Mouse (Mus musculus) ZHBTc4 (cell line): ENCODE measurements around the gene Nos2.

Experiments
- DNase-seq: peaks from one replicate; pipeline ENCODE4 v3.0.0-alpha.2; 2011; ENCODE audit warnings: low read depth, low spot score

Nos2 gene

DNA sequence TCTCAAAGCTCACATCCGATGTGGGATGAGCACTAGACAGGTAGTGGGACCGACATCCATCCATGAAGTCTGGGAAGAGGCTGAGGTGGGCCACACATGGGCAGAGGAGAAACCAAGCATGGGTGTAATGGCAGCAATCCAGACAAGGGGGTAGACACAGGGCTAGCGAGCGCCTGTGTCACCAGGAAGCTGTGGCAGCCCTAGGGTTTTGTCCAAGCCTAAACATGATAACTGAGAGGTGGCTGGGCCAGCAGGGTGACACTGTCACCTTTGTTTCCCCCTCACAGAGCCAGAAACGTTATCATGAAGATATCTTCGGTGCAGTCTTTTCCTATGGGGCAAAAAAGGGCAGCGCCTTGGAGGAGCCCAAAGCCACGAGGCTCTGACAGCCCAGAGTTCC lies 38.8 kb downstream of the Nos2 start:
- DNase-seq: no peak

DNA sequence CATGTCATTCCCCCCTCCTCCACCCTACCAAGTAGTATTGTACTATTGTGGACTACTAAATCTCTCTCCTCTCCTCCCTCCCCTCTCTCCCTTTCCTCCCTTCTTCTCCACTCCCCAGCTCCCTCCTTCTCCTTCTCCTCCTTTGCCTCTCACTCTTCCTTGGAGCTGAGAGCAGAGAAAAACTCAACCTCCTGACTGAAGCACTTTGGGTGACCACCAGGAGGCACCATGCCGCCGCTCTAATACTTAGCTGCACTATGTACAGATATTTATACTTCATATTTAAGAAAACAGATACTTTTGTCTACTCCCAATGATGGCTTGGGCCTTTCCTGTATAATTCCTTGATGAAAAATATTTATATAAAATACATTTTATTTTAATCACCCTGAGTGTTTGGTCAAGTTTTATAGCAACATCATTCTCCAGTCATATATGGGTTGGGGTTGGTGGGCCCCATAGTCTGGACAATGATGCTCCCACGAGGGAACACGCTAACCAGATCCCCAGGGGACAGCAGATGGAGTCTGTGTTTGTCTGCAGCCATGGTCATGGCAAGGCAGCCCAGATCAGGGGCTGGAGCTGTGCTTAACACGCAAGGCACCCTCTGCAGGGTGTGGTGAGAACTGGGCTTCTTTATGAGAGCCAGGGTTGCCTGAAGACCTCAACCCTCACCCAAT lies 39.4 kb downstream of the Nos2 start:
- peak; percentile 26 for DNase-seq

DNA sequence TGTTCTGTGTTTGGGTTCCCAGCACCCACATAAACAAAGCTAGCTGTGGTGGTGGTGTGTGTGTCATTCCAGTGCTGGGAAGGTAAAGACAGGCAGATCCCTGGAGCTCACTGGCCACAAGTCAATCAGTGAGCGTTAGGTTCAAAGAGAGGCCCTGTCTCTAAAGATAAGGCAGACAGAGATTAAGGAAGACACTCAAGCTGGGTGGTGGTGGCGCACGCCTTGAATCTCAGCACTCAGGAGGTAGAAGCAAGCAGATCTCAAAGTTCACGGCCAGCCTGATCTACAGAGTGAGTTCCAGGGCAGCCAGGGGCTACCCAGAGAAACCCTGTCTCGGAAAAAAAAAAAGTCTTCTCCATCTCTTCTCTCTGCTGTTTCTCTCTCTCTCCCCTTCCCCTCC lies 40.6 kb downstream of the Nos2 start:
- DNase-seq: no peak

DNA sequence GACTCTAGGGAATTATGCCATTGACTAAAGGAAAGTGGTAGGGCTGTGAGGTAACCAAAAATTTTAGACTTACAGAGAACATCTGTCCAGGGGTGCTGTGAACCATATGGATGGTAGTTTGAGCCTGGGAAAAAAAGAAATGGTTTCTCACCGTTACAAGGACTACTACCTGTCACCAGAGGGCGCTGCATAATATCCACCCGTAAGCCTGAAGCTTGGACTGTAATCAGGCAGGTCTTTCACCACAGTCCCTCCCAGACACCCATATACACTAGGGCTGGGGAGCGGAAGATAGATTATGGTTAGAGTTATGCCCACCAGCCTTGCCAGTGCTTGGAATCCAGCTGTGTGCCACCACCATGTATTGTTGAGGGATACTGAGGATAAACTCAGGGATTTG lies 46.8 kb downstream of the Nos2 start:
- peak; percentile 81 for DNase-seq

DNA sequence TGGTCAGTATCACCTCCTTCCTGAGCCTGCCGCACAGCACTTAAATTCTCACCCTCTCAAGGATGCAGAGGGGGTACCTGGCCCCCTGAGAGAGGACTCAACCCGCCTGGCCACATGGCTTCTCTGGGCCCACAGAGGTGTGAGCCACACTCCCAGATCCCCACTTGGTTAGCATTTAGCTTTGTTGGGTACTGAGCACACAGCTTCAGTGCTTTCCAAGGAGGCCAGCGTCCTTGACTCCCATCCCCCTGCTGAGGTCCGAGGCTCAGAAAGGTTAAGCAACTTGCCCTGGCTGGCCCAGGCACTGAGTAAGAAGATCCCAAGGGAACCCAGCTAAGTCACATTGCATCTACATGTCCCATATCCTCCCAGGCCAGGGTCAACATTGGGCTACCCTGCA lies 47.5 kb downstream of the Nos2 start:
- no peak for DNase-seq

DNA sequence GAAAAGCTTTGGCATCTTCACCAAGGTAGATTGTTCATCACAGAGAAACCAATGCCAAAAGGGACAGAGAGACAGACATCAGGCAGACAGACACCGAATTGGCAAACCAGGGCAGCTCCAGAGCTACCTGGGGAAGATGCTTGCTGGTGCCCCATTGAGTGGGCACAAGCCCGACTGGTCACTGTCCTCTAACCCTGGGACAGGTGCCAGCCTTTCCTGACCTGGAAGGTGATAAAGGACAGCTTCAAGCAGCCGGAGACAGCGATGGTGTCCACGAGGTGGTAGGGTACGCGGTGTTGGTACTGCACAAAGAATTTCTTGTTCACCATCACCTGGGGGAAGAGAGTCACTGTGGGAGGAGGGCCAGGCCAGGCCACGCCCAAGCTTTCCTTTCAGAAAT lies 50.5 kb downstream of the Nos2 start:
- no peak for DNase-seq

DNA sequence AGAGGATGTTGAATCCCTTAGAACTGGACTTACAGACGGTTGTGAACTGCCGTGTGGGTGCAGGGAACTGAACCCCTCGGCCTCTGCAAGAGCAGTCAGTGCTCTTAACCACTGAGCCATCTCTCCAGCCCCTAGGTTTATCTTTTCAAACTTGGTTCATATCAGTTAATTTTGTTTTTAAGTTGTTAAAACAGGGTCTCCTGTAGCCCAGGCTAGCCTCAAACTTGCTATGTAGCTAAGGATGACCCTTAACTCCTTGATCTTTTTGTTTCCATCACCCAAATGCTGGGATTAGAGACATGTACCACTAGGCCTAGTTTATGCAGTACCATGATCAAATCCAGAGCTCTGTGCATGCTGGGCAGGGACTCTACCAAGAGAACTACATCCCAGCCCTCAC lies 51.2 kb downstream of the Nos2 start:
- no peak for DNase-seq

DNA sequence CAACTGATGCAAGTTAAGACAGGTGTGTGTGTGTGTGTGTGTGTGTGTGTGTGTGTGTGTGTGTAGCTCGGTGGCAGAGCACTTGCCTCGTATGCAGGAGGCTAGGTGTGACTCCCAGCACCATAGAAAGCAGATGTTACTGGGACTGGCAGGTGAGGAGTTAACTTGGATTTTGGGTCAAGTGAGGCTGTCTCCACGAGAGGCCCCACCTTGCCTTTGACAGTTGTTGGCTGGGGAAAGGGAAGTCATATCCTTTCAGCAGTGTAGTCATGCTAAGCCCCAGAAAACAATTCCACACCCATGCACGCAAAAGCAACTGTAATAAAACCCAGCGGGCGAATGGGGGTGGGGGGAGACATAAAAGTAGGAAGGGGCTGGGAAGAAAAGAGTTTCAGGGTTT lies 51.7 kb downstream of the Nos2 start:
- no peak for DNase-seq

DNA sequence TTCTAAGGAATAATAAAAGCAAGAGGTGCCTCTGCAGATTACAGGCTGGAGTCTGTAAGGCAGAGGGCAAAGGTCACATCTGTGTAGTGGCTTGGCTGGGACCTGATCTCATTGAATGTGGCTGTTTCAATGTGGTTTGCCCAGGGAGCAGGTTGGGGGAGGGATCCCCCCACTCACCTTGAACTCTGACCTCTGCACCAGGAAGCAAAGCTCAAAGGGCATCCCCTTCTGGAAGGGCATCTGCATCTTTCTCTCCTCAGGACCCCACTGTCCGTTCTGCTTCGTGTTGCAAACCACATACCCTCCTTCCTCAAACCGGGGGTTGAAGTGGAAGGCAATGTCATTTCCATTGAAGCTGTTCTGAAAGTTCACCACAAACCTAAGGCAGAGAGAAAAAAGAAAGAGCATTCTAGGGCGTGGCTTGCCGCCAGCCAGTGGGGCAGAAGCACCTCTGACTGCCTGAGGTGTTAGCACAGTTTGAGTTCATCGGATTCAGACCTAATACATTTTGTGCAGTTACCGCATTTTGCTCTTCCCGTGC lies 52.3 kb downstream of the Nos2 start:
- DNase-seq: peak; percentile 34

DNA sequence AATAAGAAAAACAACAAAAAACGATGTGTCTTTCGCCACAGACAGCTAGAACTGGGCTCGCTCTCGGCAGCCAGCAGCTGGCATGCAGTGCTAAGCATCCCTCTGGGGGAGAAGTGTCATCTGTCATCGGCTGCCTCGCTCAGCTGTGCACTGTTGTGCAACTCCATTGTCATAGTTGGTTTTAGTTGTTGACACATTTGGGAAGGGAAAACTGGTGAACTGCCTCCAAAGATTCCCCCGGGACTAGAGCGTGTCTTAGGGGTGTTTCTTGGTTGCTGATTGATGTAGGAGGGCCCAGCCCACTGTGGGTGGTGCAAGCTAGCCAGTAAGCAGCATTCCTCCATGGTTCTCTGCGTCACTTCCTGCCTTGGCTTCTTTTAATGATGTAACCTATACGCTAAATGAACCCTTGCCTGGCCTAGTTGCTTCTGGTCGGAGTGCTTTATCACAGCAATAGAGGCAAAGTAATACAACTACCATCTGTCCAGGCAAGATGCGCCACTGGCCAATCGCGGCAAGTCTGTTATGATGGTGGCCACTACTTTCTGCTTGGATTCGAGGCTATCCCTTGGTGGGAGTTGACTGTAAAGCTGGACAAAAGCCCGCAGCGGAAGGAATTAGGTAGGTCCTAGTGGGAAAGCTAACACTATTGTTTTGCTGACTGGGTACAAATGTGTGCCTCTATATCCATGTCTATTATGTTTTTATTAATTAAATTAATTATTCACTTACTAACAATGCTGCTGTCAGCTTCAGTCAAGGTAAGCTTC lies 53.0 kb downstream of the Nos2 start:
- peak; percentile 56 for DNase-seq

DNA sequence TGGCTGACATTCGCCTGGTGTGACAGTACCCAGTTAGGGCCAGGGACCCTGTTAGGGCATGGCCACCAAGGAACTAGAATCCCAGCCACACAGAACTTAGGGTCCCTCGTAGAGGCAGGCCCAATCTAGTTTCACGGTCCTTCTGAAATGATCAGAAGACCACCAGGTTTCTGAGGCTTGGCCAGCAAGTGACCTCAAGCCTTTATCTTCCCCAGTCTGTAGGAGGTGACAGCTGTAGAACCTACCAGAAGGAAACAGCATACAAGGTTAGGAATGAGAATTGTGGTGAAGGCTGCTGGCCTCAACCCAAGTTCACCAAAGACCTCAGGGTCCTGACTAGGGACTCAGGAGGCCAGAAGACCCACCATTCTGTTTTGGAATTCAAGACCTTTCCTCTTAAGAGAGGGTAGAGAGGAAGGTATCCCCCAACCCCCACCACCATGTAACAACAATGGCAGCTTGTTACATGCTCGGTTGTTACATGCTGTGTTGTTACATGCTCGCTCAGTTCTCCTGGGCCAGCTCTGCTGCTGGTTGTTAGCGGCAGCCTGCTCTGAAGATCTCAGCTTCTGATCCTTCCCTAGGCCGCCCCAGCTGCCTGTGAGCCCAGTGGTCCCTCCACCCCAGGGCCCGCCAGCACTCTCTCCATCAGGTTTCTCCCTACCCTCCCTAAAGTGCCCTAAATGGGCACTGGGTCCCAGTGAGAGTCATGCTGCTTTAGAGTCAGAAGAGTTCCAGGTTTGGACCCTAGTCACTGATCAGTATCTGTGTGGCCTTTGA lies 56.3 kb downstream of the Nos2 start:
- DNase-seq: no peak

DNA sequence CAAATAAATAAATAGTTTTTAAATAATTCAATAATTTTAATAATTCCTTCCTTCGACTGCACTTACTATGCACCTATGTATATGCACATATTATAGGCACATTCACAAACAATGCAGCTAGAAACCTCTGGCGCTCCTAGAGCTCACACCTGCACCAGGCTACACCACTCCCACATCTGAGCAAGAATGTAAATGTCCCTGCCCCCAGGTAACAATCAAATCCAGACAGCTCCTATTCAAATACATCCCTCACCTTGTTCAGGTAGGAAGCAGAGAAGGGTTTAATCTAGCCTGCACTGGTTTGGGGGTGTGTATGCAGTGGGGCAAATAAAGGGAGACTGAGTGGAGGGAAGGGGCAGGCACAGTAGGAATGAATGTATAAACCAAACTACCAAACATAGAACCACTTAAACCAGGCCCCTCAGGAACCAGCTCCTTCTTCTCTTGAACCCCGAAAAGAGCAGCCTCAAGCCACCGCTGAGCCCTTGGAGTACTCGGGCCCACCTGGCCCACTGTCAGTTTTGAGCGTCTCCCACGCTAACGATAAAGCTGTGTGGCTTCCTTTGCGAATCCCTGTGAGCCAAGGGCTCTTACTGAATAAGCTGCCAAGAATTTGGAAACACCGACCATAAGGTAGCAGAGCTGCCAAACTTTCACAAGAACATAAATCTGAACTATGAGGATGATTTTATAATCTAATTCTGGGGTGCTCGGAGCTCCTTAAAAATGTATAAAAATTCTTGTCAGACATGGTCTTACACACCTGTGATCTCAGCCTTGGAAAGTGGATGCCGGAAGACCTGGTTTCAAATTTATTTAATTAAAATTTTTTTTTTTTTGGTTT lies 57.8 kb downstream of the Nos2 start:
- DNase-seq: no peak

DNA sequence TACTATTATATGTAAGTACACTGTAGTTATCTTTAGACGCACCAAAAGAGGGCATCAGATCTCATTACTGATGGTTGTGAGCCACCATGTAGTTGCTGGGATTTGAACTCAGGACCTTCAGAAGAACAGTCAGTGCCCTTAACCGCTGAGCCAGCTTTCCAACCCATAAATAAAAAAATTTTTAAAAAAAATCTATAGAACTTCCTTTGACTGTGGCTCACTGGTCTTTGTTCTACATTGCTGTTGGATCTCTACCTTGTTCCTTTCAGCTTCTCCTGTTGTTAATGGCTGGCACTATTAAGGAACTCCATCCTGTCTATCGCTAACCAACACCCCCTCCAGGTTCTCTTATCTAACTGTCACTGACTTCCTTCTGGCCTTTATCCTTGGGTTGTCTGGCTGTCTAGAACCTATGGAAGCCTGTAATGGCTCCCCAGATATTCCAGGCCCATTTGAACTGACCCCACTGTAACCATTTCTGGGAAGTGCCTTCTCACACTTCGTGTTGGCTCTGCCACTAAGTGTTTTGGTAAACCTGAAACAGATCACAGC lies 59.6 kb downstream of the Nos2 start:
- no peak for DNase-seq

DNA sequence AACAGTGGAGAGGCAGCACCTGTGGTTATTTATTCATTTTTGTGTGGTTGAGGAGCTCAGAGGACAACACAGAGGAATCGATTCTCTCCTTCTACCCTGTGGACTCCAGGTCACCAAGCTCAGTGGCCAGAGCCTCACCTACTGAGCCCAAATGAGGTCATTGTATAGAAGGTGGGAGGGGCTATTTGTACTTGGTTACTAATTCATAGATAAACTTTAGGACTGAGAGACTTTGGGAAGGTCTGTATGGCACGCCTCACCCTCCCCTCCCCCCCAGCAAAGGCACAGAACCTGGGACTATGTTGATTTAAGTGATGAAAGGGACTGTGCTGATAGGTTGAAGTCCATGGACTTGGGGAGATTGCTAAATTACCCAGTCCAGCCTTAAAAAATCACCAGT lies 61.5 kb downstream of the Nos2 start:
- no peak for DNase-seq

DNA sequence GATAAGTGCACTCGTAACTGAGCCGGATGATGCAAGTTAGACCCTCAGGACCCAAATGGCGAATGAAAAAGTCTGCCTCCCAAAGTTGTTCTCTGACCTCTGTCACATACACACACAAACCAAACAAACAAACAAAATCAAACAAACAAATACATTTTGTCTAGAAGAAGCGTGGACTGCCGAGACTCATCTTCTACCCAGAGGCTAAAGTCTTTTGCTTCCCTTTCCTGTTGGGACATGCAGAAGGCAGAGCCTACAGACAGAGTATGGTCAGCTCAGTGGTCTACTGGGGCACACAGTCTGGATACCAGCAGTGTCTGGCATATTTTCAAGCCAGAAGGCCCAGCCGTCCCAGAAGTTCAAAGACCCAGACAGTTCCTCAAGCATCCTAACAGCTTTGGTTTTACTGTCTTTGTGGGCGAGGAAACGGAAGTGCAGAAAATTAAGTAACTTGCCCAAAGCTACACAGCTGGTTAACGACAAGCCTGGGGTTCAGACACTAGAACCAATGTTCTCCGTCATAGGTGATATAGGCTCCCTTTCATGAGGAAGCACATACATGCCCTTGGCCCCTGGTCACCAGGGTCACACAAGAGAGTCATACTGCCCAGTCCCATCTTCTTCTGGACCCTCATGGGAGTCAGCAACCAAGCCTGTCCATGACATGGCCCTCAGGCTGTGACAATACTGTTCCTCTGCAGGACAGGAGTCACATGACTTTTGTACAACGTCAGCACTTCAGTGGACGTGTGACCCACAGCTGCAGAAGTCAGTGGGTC lies 62.1 kb downstream of the Nos2 start:
- no peak for DNase-seq

DNA sequence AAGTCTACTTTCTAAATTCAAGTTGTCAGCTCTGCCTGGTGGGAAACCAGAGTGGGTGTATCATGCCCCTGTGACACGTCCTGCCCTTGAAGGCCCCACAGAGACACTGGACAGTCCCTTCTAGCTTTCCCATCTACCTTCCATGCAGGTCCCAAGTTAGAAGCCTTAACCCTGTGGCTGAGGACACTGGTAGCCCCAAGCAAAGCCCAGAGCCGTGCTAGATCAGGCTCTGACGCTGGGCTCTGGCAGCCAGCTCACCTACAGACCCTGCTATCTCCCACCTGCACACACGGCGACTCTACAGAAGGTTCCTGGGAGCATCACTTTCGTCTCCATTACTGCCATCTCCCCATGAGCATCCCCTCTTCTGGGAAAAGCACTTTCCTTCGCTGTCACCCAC lies 63.0 kb downstream of the Nos2 start:
- DNase-seq: no peak

DNA sequence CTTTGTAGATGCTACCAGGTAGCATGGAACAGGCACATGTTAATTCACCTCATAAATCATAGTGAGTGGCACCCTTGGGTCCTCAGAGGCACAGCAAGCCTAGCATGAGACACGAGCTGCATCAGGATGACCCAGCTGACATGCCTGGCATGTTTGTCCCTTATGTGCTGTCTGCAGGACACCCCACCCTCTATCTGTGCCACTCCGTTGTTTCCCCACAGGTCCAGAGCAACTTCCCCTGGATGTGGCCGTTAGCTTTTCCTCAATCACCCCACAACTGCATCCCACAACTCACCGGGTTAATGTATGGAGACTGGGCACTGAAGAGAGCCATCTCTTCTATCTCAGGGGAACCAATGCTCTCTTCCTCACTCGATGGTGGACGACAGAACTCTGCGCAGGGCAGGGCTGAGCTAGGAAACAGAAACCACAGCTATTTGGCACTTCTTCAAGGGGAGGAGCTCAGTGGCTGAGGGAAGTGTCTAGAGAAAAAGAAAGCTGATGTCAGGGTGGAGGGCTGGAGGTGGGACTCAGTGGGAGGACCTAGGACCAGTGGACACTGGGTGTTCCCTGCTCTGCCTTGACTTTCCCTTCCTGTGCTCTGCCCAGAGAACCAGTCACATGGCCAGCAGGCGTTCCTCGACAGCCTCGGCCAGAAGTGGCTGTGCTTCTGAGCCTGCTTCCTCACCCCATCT lies 64.0 kb downstream of the Nos2 start, which contains the start of gene Lgals9:
Gene Lgals9 (minus strand): TSS at position 464 of the 695 bp plus-strand sequence.
- DNase-seq: no peak

DNA sequence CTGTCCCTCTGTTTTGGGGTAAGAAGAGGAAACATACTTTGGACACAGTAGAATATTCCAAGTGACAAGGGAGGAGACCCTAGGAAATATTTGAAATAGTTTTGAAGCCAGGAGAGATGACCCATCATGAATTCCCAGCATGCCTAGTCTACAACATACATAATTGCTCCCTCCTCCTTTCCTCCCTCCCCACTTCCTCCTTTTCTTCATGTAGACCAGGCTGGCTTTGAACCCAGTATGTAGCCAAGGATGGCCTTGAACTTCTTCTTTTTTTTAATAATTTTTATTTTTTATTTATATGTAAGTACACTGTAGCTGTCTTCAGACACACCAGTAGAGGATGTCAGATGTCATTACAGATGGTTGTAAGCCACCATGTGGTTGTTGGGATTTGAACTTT lies 64.9 kb downstream of the Nos2 start:
- no peak for DNase-seq

DNA sequence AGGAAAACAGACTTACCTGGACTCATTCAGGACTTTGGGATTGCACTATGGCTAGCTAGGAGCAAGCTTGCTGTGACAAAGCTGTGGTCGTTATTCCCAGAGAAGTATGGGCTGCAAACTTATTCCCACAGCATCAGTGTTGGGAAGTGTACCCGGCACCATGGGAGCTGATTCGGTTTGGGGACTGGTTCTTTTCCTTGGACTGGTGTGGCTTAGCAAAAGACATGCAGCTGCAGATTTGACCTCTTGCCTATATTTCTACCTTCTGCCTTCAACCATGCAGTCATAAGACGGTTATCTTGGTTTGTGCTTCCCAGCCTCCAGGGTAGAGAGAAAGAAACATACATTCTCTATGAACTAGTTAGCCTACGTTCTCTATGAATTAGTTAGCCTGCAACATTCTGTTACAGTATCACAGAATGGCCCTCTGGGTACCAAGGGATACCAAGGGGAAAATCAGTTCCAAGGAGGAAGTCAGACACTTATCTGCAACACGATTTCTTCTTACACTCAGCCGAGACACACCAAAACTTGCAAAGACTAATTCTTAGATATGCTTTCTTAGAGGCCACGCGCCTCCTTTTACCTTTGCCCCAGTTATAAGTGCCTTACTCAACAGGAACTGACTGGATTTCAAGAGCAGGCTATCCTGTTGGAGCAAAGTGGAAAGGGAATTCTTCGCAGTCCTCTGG lies 65.9 kb downstream of the Nos2 start:
- no peak for DNase-seq
